Mouse (Mus musculus) cortical plate, adult 2 months (tissue): ENCODE results near the gene Mars2.

Experiments
- CTCF ChIP-seq: fragments of 200-500 bp; IDR thresholded peaks from 2 replicates; pipeline ENCODE4 v1.5.1; 2011; ENCODE audit warnings: mild to moderate bottlenecking, control low read depth, low read length; ENCODE audit not compliant: insufficient read depth; ENCODE audit errors: extremely low read depth
- POLR2A ChIP-seq: fragments of 200-500 bp; IDR thresholded peaks from 2 replicates; pipeline ENCODE4 v1.6.1; 2011; ENCODE audit warnings: mild to moderate bottlenecking, low read length, control low read depth; ENCODE audit not compliant: insufficient read depth; ENCODE audit errors: extremely low read depth

DNA sequence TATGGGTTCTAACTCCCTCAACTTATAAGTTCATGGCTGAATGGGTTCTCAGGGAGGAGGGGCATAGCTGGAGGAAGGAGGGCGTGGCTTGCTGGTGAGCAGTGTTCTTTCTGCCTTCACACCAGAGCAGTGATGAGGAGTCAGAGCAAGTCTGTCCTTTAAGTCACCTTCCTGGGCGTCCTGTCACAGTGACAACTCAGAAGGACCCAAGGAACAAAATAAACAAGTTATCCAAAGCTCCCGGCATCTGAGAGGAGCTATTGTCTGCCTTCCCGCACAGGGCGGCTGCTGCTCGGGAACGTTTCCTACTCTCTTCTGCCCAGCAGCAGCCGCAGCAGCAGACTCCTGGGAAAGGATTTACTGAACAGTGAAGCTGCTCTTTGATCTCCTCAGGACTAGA, 45.0 kb upstream of the Mars2 start:
- TF ChIP-seq CTCF (no peak), POLR2A (no peak)
